Mouse (Mus musculus): ENCODE measurements around the gene Canx.

- no peak for TF ChIP-seq CTCF (IDR thresholded peaks at IDR 0.05; ENCODE audit: low read depth)
- TF ChIP-seq EP300 (optimal IDR thresholded peaks at IDR 0.05) = no peak
Measured at GRCm38 (mm10) chr11:50346256-50347032, 21.0 kb upstream of the Canx start.

Data from stomach, postnatal 0 days (tissue).